Mouse (Mus musculus) left cerebral cortex, postnatal 10 days (tissue): ENCODE results near the gene Gtf2f1. TPM values are rescaled to one million over a fixed set of nuclear protein-coding genes. Genes with fewer than 3 reads are reported as not detected.
A peak's percentile ranks its signal among the peaks of the same experiment; 100 is the strongest.

Experiments used
- DNase-seq, 2 experiments: peaks; one replicate each; pipeline ENCODE4 v3.0.0; 2021 to 2022; ENCODE audit warnings: low spot score in 2 of 2, mixed read lengths in 1 of 2; ENCODE audit errors: extremely low spot score in 1 of 2
- intact Hi-C: fragments of 180-260 bp; cut with DNase I; formaldehyde crosslinking; loops from one replicate; pipeline ENCODE4 v1.15.1; 2025
- total RNA-seq, 2 experiments: library from RNA; stranded (reverse); gene quantifications; 2 replicates each; pipeline ENCODE4 v1.2.3; 2021

Gtf2f1 gene
- total RNA-seq, 2 experiments from 2014 or later = 47.2 to 51.3 TPM

DNA sequence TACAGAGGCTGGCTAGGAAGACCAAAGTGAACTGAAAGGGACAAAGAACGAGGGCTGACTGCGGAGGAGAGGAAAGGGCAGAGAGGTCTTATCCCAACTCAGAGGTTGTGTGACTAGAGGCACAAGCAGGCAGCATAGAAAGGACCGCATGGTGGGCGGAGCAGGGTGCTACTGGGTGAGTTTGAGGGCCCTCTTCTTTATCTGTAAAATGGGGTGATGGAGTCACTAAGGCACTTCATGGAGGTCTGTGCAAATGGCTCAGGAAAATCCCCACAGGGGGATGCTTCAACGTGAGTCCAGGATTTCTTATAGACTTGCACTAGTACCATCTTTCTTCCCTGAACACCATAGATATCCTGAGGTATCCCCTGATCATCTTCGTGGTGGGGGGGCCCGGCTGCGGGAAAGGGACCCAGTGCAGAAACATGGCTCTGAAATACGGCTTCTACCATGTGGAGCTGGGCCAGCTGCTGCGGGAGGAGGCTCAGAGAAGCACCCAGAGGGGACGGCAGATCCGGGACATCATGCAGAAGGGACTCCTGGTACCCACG is 1.2 kb upstream of the Gtf2f1 start:
- intact Hi-C loops = no loop called here
- DNase-seq = no peak

DNA sequence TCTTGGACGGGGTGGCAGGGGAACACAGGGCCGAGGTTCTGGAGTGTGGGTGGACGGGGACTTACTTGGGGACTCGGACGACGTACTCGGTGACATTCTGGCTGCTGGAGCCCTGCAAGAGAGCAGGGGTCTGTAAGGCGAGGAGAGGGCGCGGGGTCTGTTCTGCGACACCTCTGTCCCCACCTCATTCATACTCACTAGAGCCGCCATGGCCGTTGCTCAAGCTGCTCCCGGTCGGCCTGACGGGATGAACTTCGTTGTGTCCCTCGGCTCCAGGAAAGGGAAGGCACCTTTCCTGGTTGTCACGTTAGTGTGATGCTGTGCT is 215 bp downstream of the Gtf2f1 start:
- DNase-seq = no peak
- intact Hi-C loops = no loop called here

DNA sequence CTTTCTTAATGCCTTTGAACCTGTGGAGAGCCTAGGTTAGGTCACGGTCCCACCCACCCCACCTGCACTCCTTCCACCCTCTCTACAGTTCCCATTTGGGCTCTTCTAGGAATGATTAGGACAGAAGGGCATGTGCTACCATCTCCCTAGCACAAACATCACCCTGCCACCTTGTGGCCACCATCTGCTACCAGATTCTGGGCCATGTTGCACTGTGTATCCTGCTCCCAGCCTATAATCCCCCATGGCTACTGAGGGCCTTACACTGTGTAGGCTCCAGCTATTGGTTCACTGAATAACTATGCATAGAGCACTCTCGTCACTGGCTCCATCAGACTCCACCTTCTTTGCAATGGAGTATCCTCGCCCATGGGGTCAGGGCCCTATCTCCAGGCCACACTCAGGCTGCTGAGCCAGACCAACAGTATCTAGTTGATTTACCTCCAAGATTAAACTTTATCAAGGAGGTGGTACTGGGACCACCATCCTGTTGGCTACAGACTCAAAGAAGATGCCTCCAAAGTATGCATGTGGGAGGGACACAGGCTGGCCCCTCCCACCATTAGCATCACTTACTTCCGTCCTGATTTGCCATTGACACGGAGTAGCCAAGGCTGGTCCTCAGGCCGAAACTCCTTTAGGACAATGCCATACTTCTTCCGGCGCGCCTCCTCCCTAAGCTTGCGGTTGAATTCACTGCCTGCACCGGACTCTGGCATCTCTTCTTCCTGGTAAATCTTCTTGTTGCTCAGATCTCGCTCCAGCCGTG is 3.8 kb downstream of the Gtf2f1 start:
- DNase-seq = no peak
- intact Hi-C loops = no loop called here

DNA sequence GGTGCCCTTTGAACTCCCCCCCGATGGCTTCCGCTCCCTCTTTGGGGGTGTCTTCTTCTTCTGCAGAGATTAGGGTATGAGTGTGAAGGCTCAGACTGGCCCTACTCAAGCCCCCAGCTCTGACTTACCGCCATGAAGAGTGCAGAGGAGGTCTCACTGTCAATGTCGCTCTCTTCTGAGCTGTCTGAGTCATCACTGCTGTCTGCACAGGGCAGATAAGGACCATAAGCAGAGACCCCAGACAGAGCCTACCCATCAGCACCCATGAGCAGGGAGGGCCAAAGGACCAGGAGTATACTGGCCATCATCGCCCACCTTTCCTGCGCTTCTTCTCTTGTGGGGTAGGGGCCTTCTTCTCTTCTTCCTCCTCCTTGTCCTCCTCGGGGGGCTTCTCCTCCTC is 7.1 kb downstream of the Gtf2f1 start:
- intact Hi-C loops = no loop called here
- DNase-seq = no peak

DNA sequence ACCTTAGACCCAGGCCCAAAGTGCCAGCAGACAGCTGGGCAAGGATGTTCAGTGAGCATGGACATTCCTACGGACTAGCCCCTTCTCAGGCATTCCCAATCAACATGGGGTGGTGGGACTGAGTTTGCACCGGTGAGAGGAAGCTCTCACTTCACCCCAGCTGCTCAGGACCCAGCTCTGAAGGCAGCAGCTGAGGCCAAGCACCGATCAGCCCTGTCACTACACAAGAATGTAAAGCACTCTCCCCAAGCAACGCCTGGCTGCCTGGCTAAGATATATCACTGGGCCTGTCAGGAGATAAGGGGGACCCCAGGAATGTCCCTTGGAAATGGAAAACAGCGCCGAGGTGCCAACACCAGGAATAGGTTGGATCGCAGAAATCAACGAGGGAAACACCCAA is 9.9 kb downstream of the Gtf2f1 start:
- intact Hi-C loops = no loop called here
- DNase-seq = no peak

DNA sequence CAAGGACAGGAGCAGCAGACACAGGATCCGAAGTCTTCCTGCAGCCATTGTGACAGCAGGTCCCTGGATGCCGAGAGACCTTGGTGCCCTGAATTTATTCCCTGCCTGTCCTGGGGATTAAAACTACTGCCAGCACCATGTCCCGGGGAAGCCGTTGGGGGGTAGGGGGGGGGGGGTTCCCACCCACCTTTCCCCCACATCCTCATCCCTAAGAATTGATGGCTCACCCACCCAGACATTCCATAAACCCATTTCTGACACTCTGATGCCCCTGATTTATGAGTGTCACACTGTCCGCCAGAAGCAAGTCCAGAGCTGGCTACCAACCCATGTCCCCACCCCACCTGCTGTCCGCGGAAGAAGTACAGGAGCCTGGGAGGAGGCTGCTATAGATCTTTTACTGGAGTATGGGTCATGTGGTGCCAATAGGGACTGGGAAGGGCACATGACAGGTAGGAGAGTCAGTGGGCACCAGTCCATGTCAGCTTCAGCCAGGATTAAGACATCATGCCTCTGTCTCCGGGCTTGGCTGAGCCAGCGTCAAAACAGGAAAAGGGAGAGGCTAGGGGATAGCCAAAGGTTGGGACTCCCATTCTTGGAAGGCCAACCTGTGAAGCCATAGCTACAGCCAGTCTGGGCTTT is 11.0 kb downstream of the Gtf2f1 start, which contains the start of gene Pspn:
Pspn (minus strand) TSS at position 51 of the 642 bp plus-strand sequence.
- DNase-seq = no peak
- intact Hi-C loops = loop anchor here (5.0 to 10.0 kb wide), 3 partner anchors 167 to 335 kb away; no protein-coding TSS in a partner anchor

DNA sequence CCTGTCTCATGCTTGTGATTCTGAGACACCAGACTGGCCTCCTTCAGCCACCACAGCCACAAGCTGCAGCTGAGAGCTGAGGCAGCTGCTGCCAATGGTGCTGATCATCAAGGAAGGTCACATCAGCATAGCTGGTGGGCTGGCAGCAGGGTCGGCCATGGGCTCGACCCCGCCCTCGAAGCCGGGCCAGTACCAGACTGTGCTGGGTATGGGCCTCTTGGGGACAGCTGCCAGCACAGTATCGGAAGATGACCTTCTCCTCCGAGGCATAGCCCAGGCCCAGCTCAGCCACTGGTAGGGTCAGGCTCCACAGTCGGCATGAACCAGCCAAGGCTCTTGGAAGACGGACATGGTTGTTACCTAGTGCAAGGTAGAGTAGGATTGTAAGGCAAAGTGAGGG is 11.7 kb downstream of the Gtf2f1 start:
- DNase-seq = no peak
- intact Hi-C loops = loop anchor here (5.0 to 10.0 kb wide), 3 partner anchors 168 to 335 kb away; no protein-coding TSS in a partner anchor

DNA sequence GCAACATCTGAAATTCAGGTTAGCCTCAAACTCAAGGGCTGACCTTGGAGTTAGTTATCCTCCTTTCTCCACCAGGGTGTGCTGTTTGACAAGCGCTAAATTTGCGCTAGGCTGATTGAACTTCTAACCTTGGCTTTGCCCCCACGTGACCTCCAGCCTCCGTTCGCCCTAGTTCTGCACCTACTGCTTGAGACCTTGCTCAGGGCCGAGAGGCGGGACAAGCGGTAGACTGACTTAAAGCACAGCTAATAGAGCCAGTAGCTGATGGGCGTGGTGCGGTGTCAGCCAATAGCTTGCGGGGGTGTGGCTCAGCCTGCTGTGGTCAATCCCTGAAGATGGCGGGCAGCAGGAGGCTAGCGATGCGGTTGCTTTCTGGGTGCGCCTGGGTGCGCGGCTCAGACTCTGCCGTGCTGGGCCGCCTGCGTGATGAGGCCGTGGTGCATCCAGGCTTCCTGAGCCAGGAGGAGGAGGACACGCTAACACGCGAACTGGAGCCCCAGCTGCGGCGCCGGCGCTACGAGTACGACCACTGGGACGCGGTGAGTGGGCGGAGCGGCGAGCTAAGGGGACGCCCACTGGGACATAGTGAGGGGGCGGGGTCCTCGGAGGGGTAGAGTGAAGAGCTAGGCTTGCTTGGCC is 13.9 kb downstream of the Gtf2f1 start, which contains the start of gene Alkbh7:
Alkbh7 (plus strand) TSS at position 311 of the 639 bp plus-strand sequence.
- intact Hi-C loops = loop anchor here (5.0 to 10.0 kb wide), 3 partner anchors 170 to 338 kb away; no protein-coding TSS in a partner anchor
- peak; percentile 95 to 97 for DNase-seq

DNA sequence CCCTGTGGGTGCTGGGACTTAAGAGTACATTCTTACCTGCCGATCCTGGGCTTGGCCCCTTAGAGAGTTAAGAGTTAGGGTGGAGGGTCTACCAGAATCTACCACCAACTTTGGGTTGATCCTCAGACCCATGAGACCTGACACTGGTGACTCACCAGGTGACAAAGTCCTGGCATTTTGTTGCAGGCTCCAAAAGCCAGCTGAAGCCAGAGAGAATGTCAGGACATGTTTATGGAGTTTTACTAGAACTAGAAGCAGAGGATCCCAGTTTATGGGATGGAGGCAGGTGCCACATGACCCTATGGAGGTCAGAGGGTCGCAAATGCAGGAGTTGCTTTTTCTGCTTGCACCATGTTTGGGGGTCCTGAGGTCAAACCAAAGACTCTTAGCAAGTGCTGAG is 14.6 kb downstream of the Gtf2f1 start:
- no peak for DNase-seq
- intact Hi-C loops = loop anchor here (5.0 to 10.0 kb wide), 3 partner anchors 171 to 338 kb away; no protein-coding TSS in a partner anchor

DNA sequence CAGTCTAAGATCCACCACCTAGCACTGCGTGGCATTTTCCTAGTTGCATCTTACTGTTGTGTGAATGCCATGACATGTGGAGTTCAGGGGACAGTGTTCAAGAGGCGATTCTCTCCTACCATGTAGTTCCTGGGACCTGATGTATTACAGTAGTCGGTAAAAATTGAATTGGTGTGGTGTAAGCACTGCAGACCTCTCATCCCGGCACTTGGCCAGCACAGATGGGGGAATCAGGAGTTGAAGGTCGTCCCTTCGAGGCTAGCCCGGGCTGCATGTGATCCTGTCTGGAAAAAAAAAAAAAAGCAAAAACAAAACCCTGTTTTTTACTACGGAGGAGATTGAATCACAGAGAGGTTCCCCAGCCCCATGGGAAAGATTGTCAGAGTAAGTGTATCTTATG is 16.0 kb downstream of the Gtf2f1 start:
- intact Hi-C loops = loop anchor here (5.0 to 10.0 kb wide), 3 partner anchors 172 to 340 kb away; no protein-coding TSS in a partner anchor
- DNase-seq = no peak

DNA sequence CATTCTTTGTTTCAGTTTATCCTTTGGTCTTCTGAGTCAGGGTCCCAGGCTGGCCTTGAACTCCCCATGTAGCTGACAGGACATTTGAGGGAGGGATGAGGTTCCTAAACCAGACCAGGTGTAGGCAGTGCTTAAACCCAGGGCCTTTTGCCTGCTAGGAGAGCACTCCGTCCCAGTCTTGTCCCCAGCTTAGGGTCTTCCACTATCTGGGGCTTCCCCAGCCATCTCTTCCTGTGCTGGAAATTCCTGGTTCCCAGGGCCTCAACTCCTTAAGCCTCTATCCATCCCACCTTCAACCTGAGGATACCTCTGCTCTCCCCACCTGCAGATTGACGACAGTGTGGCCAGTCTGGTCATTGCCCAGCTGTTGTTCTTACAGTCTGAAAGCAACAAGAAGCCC is 20.1 kb downstream of the Gtf2f1 start:
- DNase-seq = no peak
- intact Hi-C loops = loop anchor here (10.0 kb wide), 1 partner anchor 344 kb away; no protein-coding TSS in a partner anchor

DNA sequence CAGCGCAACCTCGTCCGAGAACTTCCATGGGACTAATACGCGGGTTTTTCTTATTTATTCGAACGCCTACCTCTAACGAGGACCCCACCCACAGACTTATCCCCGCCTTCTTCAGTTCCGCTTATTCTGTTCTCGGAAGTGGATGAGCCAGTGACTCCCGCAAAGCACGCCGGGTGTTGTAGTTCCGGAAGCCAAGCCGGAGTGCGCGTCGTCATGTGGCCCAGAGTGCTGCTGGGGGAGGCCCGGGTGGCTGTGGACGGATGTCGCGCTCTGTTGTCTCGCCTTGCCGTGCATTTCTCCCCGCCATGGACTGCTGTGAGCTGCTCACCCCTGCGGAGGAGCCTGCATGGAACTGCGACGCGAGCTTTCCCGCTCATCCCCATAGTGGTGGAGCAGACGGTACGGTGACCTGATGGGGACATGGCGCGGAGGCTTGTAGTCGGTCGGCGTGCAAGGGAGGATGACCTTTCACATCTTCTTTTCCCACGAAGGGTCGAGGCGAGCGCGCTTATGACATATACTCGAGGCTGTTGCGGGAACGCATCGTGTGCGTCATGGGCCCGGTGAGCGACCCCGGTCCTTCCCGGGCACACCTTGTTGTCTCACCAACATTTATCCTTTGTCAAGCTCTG is 20.9 kb downstream of the Gtf2f1 start, which contains the start of gene Clpp:
Clpp (plus strand) TSS at position 191 of the 632 bp plus-strand sequence.
- intact Hi-C loops = loop anchor here (10.0 kb wide), 1 partner anchor 345 kb away; no protein-coding TSS in a partner anchor

DNA sequence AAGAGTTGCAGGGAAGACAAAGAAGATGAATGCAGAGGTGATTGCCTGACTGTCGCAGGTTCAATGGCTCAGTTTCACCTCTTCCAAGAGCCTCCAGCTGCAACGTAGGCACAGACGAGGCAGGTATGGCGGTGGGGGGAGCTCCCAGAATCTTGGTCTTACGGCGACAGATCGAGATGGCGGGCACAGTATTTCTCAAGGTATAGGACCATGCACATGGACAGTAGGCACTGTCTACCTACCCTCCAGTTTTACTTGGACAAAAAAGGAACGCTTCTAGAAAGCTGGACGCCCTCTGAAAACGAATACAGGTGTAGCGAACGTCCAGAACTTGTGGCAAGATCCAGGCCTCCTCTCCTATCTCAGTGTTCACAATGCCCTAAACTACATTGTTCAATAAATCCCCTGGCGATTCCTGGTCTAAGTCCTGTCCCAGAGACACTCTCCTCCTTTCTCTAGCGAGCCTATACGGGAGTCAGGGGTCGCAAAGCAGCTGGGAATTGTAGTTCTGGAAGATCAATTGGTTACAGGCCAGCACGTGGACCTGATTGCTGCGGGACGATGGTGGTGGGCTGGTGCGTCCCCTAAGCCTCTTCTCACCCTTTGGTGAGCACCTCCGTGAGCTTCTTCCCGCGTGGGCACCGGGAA is 21.5 kb downstream of the Gtf2f1 start:
- DNase-seq = peak; percentile 28 to 85
- intact Hi-C loops = loop anchor here (5.0 to 10.0 kb wide), 2 partner anchors 92 to 345 kb away; no protein-coding TSS in a partner anchor

More for the DNA sequence above, 20.9 kb downstream of the Gtf2f1 start, which contains the start of gene Clpp:
- DNase-seq = peak; percentile 94 to 95

DNA sequence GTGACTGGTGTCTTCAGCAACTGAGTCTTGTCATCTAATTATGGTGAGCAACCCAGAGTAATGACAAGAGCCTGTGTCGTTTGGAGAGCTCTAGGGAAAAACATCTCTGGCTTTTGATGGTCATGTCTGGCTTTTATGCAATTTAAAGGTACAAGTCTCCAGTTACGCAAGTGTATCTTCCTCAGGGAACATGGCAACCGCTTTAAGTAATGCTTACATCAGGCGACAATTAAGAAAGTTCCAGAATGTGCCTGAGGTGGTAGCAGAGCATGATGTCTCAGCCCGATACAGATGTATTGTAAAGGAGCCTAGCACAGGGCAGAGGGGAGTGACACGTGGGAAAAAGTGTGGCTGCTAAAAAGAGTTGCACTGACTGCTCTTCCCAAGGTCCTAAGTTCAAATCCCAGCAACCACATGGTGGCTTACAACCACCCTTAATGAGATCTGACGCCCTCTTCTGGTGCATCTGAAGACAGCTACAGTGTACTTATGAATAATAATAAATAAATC is 22.1 kb downstream of the Gtf2f1 start:
- no peak for DNase-seq
- intact Hi-C loops = loop anchor here (5.0 kb wide), 1 partner anchor 92 kb away; no protein-coding TSS in a partner anchor

DNA sequence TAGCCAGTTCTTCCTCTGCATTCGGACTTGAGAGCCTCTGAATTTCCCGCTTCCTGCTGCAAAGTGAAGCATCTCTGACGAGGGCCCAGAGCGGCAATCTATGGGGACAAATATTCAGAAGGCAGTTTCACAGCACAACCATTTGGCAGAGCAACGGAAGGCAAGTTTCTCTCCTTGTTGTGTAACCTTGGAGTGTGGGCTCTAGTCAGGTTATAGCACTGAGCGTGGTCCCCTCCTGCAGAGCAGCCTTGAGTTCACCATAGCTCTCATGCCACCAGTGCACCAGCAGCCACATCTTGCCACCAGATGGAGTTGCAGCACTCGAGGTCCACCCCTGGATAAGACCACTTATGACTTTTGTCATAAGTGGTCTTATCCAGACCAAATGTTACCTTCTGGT is 22.6 kb downstream of the Gtf2f1 start:
- peak in 1 of 2 experiments; percentile 24 for DNase-seq
- intact Hi-C loops = loop anchor here (5.0 kb wide), 1 partner anchor 91 kb away; no protein-coding TSS in a partner anchor

DNA sequence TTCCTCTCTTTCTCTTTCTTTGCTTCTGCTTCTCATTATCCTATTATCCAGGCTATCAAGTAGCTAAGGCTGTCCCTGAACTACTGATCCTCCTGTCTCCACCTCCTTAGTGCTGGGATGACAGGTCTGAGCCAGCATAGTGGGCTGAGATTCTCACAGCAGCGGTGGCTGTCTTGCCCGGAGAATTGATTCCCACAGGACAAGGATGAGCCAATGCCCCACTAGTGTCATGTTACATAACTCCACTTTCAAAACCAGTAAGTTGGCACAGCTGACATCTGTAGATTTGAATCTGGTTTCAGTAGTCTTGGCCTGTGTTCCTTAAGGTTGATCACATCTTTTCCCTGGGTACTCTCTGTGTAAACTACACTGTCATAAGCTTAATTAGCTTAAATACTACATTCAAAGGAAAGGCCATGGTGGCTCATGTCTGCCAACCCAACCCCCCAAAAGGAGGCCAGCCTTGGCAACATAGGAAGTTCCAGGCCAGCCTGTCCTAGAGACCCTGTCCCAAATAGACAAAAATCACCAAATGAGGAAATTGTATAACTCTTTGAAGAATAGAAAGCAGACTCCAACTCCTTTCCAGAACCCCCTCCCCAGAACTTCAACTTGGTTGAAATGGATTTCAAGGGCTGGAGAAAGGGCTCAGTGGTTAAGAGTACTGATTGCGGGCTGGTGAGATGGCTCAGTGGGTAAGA is 24.8 kb downstream of the Gtf2f1 start:
- intact Hi-C loops = loop anchor here (5.0 kb wide), 1 partner anchor 89 kb away; no protein-coding TSS in a partner anchor
- DNase-seq = peak in 1 of 2 experiments; percentile 12

DNA sequence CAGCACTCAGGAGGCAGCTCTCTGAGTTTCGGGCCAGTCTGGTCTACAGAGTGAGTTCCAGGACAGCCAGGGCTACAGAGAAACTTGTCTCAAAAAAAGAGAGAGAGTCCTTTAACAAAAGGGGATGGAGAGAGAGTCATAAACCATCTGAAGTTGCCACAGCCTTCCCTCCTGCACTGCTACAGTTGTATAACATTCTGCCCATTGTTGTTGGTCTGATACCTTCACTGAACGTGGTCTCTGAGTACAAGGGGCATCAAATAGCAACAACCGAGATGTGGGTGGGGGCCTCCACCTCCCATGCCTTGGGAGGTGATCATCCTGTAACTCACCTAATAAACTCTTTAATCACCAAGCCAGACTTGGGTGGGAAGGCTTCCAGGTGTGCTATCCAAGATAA is 25.4 kb downstream of the Gtf2f1 start:
- DNase-seq = no peak
- intact Hi-C loops = loop anchor here (5.0 kb wide), 1 partner anchor 88 kb away; no protein-coding TSS in a partner anchor
